Comparison of ENCODE assay signal across 34 mouse cellular contexts in genomic region chr3:146207440-146207839, GRCm38 (mm10). TPM values are rescaled to one million over a fixed set of nuclear protein-coding genes. Genes with fewer than 3 reads are reported as not detected.
"Had no signal": no experiment of that assay in that cellular context is flagged by ENCODE, and none has a peak within 500 bp of the region (broad histone marks: within the 10 kb centered on the region; RNA-seq: fewer than 3 reads in every experiment).

No protein-coding gene starts in this region.

- ATAC-seq: forebrain, embryonic 16.5 days; hindbrain, embryonic 16.5 days had no signal

- H3K4me2 ChIP-seq: heart, embryonic 12.5 days; heart, embryonic 15.5 days; hindbrain, embryonic 12.5 days; hindbrain, embryonic 14.5 days; kidney, embryonic 15.5 days; limb, embryonic 12.5 days; liver, embryonic 11.5 days; liver, embryonic 13.5 days had no signal

- H3K27me3 ChIP-seq: heart, embryonic 12.5 days; heart, embryonic 15.5 days; kidney, embryonic 15.5 days; liver, embryonic 13.5 days had no signal

- H3K36me3 ChIP-seq: heart, embryonic 12.5 days; heart, embryonic 15.5 days; hindbrain, embryonic 10.5 days; hindbrain, embryonic 12.5 days; kidney, embryonic 15.5 days; limb, embryonic 10.5 days; limb, embryonic 12.5 days; liver, embryonic 13.5 days had no signal

- H3K4me3 ChIP-seq: gastrocnemius, adult 2 months; heart, adult 2 months; heart, embryonic 12.5 days; heart, embryonic 15.5 days; hindbrain, embryonic 10.5 days; hindbrain, embryonic 12.5 days; kidney, embryonic 15.5 days; limb, embryonic 10.5 days; limb, embryonic 12.5 days; liver, embryonic 13.5 days had no signal

- H3K27ac ChIP-seq: gastrocnemius, adult 2 months; heart, adult 2 months; heart, embryonic 15.5 days; hindbrain, embryonic 10.5 days; hindbrain, embryonic 12.5 days; hindbrain, embryonic 14.5 days; kidney, embryonic 15.5 days; kidney, postnatal 0 days; limb, embryonic 10.5 days; limb, embryonic 12.5 days; liver, embryonic 13.5 days had no signal

- H3K9me3 ChIP-seq: heart, embryonic 12.5 days; heart, embryonic 15.5 days; hindbrain, embryonic 10.5 days; hindbrain, embryonic 12.5 days; kidney, embryonic 15.5 days; limb, embryonic 10.5 days; limb, embryonic 12.5 days; liver, embryonic 13.5 days had no signal

- H3K9ac ChIP-seq: heart, embryonic 12.5 days; heart, embryonic 15.5 days; hindbrain, embryonic 12.5 days; hindbrain, embryonic 14.5 days; kidney, embryonic 15.5 days; limb, embryonic 12.5 days; liver, embryonic 13.5 days had no signal

- H3K4me1 ChIP-seq: hindbrain, embryonic 10.5 days; hindbrain, embryonic 12.5 days; kidney, embryonic 15.5 days; limb, embryonic 10.5 days; limb, embryonic 12.5 days; liver, embryonic 13.5 days had no signal

- DNase-seq: gastrocnemius, adult 2 months; gastrocnemius, postnatal 10 days; gastrocnemius, postnatal 25 days; heart, adult 2 months; heart, postnatal 14 days; heart, postnatal 36 days; kidney, adult 11 months; kidney, adult 2 months; kidney, adult 9 months; kidney, postnatal 14 days; kidney, postnatal 36 days; layer of hippocampus, adult 9-11 months; layer of hippocampus, postnatal 36 days; liver; liver, embryonic 13.5 days had no signal

RNA-seq across cellular contexts. Expression of gene Lpar3, which starts 13.3 kb away (rescaled TPM):
- total RNA-seq: granulocyte monocyte progenitor cell, adult 5-6 weeks had no signal

RNA-seq across cellular contexts. Expression of gene Mcoln2, which starts 57.8 kb away (rescaled TPM):
- total RNA-seq: layer of hippocampus, adult 18-20 months; layer of hippocampus, postnatal 14 days; layer of hippocampus, postnatal 36 days; left cerebral cortex, adult 18-20 months; left cerebral cortex, adult 8-10 months; left cerebral cortex, postnatal 36 days had no signal
- polyA plus RNA-seq: forebrain, embryonic 16.5 days; frontal cortex, adult 2 months had no signal
